Mouse (Mus musculus) inflammation-experienced regulatory T-cells, adult 16 weeks (primary cell): ENCODE measurements around the gene Upf3b. TPM values are rescaled to one million over a fixed set of nuclear protein-coding genes. Genes with fewer than 3 reads are reported as not detected.

Source experiments
- polyA plus RNA-seq: library from polyadenylated mRNA; unstranded; fragments of 100-300 nt; shearing (Covaris generic); gene quantifications from one replicate; pipeline ENCODE4 v1.2.1, GENCODE M21; 2017

The Upf3b gene
- 24.7 TPM for polyA plus RNA-seq

GRCm38 (mm10) chrX:37110193-37110880 is at the start of gene Upf3b:
Gene Upf3b (minus strand): TSS chrX:37110322.

DNA sequence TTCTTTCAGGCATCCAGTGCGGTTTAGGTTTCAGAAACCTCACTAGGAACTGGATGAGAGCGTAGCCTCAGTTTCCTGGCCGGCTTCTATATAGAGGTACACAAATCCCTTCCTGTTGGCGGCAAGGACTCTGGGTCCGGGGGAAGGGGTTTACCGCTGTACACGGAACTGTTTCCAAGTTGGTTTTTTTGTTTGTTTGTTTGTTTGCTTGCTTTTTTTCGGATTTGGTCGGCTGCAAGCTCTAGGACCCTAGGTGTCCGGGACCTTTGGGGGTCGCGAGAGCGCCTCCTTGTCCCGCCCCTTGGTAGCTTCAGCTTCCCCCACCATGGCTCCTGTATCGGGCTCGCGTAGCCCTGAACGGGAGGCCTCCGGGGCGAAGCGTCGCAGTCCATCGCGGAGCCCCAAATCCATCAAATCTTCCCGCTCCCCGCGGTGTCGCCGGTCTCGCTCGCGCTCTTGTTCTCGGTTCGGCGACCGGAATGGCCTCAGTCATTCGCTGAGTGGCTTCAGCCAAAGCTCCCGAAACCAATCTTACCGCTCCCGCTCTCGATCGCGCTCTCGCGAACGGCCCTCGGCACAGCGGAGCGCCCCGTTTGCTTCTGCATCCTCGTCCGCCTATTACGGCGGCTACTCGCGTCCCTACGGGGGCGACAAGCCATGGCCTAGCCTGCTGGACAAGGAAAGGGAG is 16.7 kb upstream of the Upf3b start, which contains the start of gene Nkap:
TSS of gene Nkap (plus strand) at position 125 of the 688 bp plus-strand sequence.

DNA sequence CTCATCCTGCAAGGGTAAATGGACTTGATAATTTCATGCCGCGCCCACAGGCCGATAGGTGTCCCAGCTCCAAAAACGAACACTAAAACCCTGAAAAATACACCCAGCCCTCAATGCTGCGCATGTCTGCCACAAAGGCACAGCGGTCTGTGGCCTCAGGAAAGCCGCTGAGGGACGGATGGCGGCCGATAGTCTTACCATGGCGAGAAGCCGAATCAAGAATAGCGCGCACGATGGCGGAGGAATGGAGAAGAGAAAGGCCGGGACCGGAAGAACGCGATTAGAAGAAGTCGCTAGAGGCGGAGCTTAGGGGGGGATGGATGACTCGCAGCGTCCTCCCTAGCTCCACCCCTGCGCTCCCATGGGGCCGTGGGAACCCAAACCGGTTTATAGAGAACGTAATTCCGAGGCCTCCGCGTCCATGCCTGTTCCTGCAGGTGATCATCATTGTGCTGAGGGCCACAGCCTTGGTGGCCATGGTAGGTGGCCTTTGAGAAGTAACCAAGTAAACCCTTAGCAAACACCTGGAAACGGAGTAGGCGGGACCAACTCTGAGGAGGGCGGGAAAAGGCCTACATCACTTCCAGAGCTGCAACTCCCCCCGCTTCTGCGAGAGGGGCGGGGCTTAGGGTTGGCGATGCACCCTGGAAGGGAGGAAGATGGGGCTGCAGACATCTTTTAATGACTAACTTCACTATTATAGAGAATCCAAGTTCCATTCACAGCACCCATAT is 25.0 kb downstream of the Upf3b start, which contains the start of gene Rpl39:
TSS of gene Rpl39 (minus strand) at position 476 of the 734 bp plus-strand sequence.

DNA sequence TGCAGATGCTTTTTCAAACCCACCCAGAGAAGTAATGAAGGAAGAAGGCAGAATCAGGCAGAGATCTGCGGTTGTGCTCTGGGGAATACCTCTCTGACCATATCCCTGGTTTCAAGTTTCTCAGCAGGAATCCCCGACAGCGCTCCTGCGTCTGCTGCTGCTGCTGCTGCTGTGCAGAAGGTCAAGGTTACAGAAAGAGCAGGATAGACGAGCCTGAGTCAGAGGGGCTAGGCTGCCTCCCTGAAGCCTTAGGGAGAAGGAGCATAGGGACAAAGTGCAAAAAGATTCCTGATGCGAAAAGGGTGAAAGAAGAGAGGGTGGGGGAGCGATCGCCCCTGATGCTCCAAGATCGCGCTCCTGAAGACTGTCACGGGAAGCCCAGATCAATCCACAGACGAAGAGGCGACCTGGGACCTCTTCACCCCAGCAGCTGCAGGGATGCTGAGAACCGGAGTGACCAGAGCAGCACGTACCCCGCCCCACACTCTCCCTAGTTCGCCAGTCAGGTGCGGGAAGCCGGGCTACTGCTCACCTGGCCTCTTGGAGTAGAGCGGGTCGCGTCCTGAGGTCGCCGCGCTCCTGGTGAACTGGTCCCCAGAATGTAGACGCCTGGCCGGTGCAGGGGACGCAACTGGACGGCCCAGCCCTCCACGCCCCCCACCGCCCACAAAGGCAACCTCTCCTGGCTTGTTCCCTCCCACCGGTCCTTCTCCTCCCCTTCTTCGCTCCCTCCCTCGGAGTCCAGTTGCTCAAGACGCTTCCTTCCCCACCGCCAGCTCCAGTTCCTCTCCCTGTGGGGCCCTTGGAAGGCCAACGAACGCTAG is 61.8 kb downstream of the Upf3b start, which contains the start of gene Sowahd:
TSS of gene Sowahd (plus strand) at position 780 of the 824 bp plus-strand sequence.

Other genes with a start within 250 kb of the Upf3b start
- 119 TPM for gene Ube2a, start 236.4 kb downstream of the Upf3b start, polyA plus RNA-seq
- gene C330007P06Rik, start 236.2 kb downstream of the Upf3b start, polyA plus RNA-seq = 33.2 TPM
- gene Nkrf, start 207.4 kb downstream of the Upf3b start, polyA plus RNA-seq = 2.3 TPM
- 154 TPM for gene Sept6, start 118.5 kb downstream of the Upf3b start, polyA plus RNA-seq
- not detected for gene Sowahd, start 61.5 kb downstream of the Upf3b start, polyA plus RNA-seq
- 452 TPM for gene Rpl39, start 24.9 kb downstream of the Upf3b start, polyA plus RNA-seq
- gene Nkap, start 16.5 kb upstream of the Upf3b start, polyA plus RNA-seq = 28.6 TPM
- gene Akap14, start 58.5 kb upstream of the Upf3b start, polyA plus RNA-seq = 0.22 TPM
- gene Ndufa1, start 80.8 kb upstream of the Upf3b start, polyA plus RNA-seq = 231 TPM
- 13.8 TPM for gene Rnf113a1, start 80.9 kb upstream of the Upf3b start, polyA plus RNA-seq
- gene Gm9, start 100.7 kb upstream of the Upf3b start, polyA plus RNA-seq = not detected
- not detected for gene Rhox1, start 111.9 kb upstream of the Upf3b start, polyA plus RNA-seq
- not detected for gene Rhox2a, start 134.7 kb upstream of the Upf3b start, polyA plus RNA-seq
- not detected for gene Rhox3a, start 139.6 kb upstream of the Upf3b start, polyA plus RNA-seq
- gene Rhox4a, start 155.0 kb upstream of the Upf3b start, polyA plus RNA-seq = 0.28 TPM